Mouse (Mus musculus) neural tube, embryonic 15.5 days (tissue): ENCODE measurements around the gene Slc30a9. TPM values are rescaled to one million over a fixed set of nuclear protein-coding genes. Genes with fewer than 3 reads are reported as not detected.

ENCODE experiments used
- ATAC-seq: fragments of 200-750 bp; cut with Nextera tagmentation; 2 replicates; pipeline ENCODE4 v1.8.0; 2017; ENCODE audit warnings: mild to moderate bottlenecking, moderate TSS enrichment, moderate library complexity; ENCODE audit not compliant: low FRiP score
- H3K27ac ChIP-seq: fragments of 300-500 bp; sonication (generic); replicated peaks from 2 replicates; pipeline ENCODE4 v1.5.1; 2015; ENCODE audit warnings: mild to moderate bottlenecking, inconsistent platforms
- H3K27me3 ChIP-seq: fragments of 300-500 bp; sonication (generic); replicated peaks from 2 replicates; pipeline ENCODE4 v1.6.1; 2015; ENCODE audit warnings: inconsistent platforms
- H3K36me3 ChIP-seq: fragments of 300-500 bp; sonication (generic); 2 replicates; pipeline ENCODE4 v1.6.1; 2015; ENCODE audit warnings: inconsistent platforms
- H3K4me1 ChIP-seq: fragments of 300-500 bp; sonication (generic); 2 replicates; pipeline ENCODE4 v1.6.1; 2015; ENCODE audit warnings: inconsistent platforms
- H3K4me2 ChIP-seq: fragments of 300-500 bp; sonication (generic); 2 replicates; pipeline ENCODE4 v1.6.1; 2015; ENCODE audit warnings: inconsistent platforms, mild to moderate bottlenecking, moderate library complexity
- H3K4me3 ChIP-seq: fragments of 300-500 bp; sonication (generic); replicated peaks from 2 replicates; pipeline ENCODE4 v1.5.1; 2015; ENCODE audit warnings: mild to moderate bottlenecking, inconsistent platforms
- H3K9ac ChIP-seq: fragments of 300-500 bp; sonication (generic); replicated peaks from 2 replicates; pipeline ENCODE4 v1.6.1; 2015; ENCODE audit warnings: mild to moderate bottlenecking, inconsistent platforms
- H3K9me3 ChIP-seq: fragments of 300-500 bp; sonication (generic); replicated peaks from 2 replicates; pipeline ENCODE4 v1.6.1; 2016; ENCODE audit warnings: inconsistent platforms
- WGBS: fragments of 180-500 bp; shearing (Covaris S2); methylation state at CpG from one replicate; pipeline ENCODE4 v1.1.7; 2015; ENCODE audit warnings: mixed read lengths; 5-methylcytosine and 5-hydroxymethylcytosine counted together
- polyA plus RNA-seq: library from polyadenylated mRNA; unstranded; fragments of >200 nt; fragmentation: Nextera tagmentation; extraction: Ambion mirVana; gene quantifications from 2 replicates; pipeline ENCODE4 v1.2.1, GENCODE M21; 2015

Slc30a9 gene
- 150 and 171 TPM in 2 replicates for polyA plus RNA-seq

- peak within 1 kb of the TSS; percentile 96 for H3K9ac ChIP-seq
- no peaks in the 10 kb centered on the region for H3K27me3 ChIP-seq
- no peaks in the 10 kb centered on the region for H3K36me3 ChIP-seq
- H3K4me1 ChIP-seq: peaks cover 19% of the 10 kb centered on the region
- WGBS: under 1% methylated on average over 83 of the region's 83 CpGs
- peak; percentile 98 for ATAC-seq
- H3K27ac ChIP-seq: peak within 1 kb of the TSS; percentile 85
- no peaks in the 10 kb centered on the region for H3K9me3 ChIP-seq
- H3K4me2 ChIP-seq: peak within 1 kb of the TSS; percentile 69
- H3K4me3 ChIP-seq: peak within 1 kb of the TSS; percentile 99
These were observed at the start of gene Slc30a9 for GRCm38 (mm10) chr5:67306698-67307521. Gene Slc30a9, plus strand, starts transcription at chr5:67306955.

- H3K27ac ChIP-seq: no peak overlapping the region
- 90% methylated on average over 9 of the region's 9 CpGs for WGBS
- H3K27me3 ChIP-seq: no peaks in the 10 kb centered on the region
- no peaks in the 10 kb centered on the region for H3K9me3 ChIP-seq
- H3K4me1 ChIP-seq: peaks cover 21% of the 10 kb centered on the region
- no peaks in the 10 kb centered on the region for H3K36me3 ChIP-seq
- ATAC-seq: no peak
- no peak overlapping the region for H3K9ac ChIP-seq
- H3K4me2 ChIP-seq: no peak overlapping the region
- H3K4me3 ChIP-seq: no peak overlapping the region
These were observed 48.3 kb upstream of the Slc30a9 start for GRCm38 (mm10) chr5:67258473-67258872.

GRCm38 (mm10) chr5:67260159-67260530 lies 46.6 kb upstream of the Slc30a9 start:
- no peaks in the 10 kb centered on the region for H3K9me3 ChIP-seq
- peak overlapping the region; percentile 80 for H3K4me2 ChIP-seq
- H3K36me3 ChIP-seq: peaks cover 14% of the 10 kb centered on the region
- H3K27me3 ChIP-seq: no peaks in the 10 kb centered on the region
- peak; percentile 21; the same call in 1 of the 2 replicates for ATAC-seq
- under 1% methylated on average over 9 of the region's 9 CpGs for WGBS
- H3K4me3 ChIP-seq: peak overlapping the region; percentile 66
- H3K9ac ChIP-seq: peak overlapping the region; percentile 52
- H3K4me1 ChIP-seq: peaks cover 21% of the 10 kb centered on the region
- H3K27ac ChIP-seq: peak overlapping the region; percentile 92

- Histone ChIP-seq H3K27ac (peak within 1 kb of the TSS; percentile 92), H3K36me3 (peaks cover 20% of the 10 kb centered on the region)
- under 1% methylated on average over 67 of the region's 67 CpGs for WGBS
These were observed 46.0 kb upstream of the Slc30a9 start, which contains the start of gene Tmem33 for GRCm38 (mm10) chr5:67260531-67261371. Gene Tmem33, plus strand, starts transcription at chr5:67260565.

GRCm38 (mm10) chr5:67262964-67263363 lies 43.8 kb upstream of the Slc30a9 start:
- Histone ChIP-seq H3K9ac (no peak overlapping the region), H3K4me3 (no peak overlapping the region), H3K9me3 (no peaks in the 10 kb centered on the region), H3K27ac (no peak overlapping the region), H3K36me3 (peaks cover 37% of the 10 kb centered on the region), H3K27me3 (no peaks in the 10 kb centered on the region), H3K4me1 (peaks cover 21% of the 10 kb centered on the region), H3K4me2 (no peak overlapping the region)
- WGBS: 94% methylated on average over 7 of the region's 7 CpGs
- no peak for ATAC-seq

More at GRCm38 (mm10) chr5:67260531-67261371, 46.0 kb upstream of the Slc30a9 start, which contains the start of gene Tmem33:
- peak; percentile 92 for ATAC-seq
- peak within 1 kb of the TSS; percentile 80 for H3K4me2 ChIP-seq
- H3K27me3 ChIP-seq: no peaks in the 10 kb centered on the region
- H3K4me3 ChIP-seq: peak within 1 kb of the TSS; percentile 66
- peak within 1 kb of the TSS; percentile 75 for H3K9ac ChIP-seq
- no peaks in the 10 kb centered on the region for H3K9me3 ChIP-seq
- H3K4me1 ChIP-seq: peaks cover 21% of the 10 kb centered on the region

- H3K27me3 ChIP-seq: no peaks in the 10 kb centered on the region
- no peaks in the 10 kb centered on the region for H3K9me3 ChIP-seq
- H3K4me3 ChIP-seq: no peak overlapping the region
- WGBS: 92% methylated on average over 1 of the region's 1 CpGs
- no peak for ATAC-seq
- H3K36me3 ChIP-seq: peaks cover 52% of the 10 kb centered on the region
- no peak overlapping the region for H3K9ac ChIP-seq
- H3K4me1 ChIP-seq: peaks cover 15% of the 10 kb centered on the region
- no peak overlapping the region for H3K27ac ChIP-seq
- H3K4me2 ChIP-seq: no peak overlapping the region
These were observed 40.6 kb upstream of the Slc30a9 start for GRCm38 (mm10) chr5:67266106-67266505.

GRCm38 (mm10) chr5:67269309-67269708 lies 37.4 kb upstream of the Slc30a9 start:
- Histone ChIP-seq H3K4me1 (no peaks in the 10 kb centered on the region), H3K9ac (no peak overlapping the region), H3K27ac (no peak overlapping the region), H3K27me3 (no peaks in the 10 kb centered on the region), H3K4me3 (no peak overlapping the region), H3K9me3 (no peaks in the 10 kb centered on the region), H3K4me2 (no peak overlapping the region), H3K36me3 (peaks cover 45% of the 10 kb centered on the region)
- 92% methylated on average over 8 of the region's 8 CpGs for WGBS
- no peak for ATAC-seq

GRCm38 (mm10) chr5:67279407-67279806 lies 27.3 kb upstream of the Slc30a9 start:
- Histone ChIP-seq H3K9me3 (no peaks in the 10 kb centered on the region), H3K4me2 (no peak overlapping the region), H3K9ac (no peak overlapping the region), H3K27ac (no peak overlapping the region), H3K4me3 (no peak overlapping the region), H3K36me3 (peaks cover 38% of the 10 kb centered on the region), H3K27me3 (no peaks in the 10 kb centered on the region), H3K4me1 (no peaks in the 10 kb centered on the region)
- 98% methylated on average over 9 of the region's 9 CpGs for WGBS
- ATAC-seq: no peak

- Histone ChIP-seq H3K4me3 (no peak overlapping the region), H3K9ac (no peak overlapping the region), H3K36me3 (peaks cover 42% of the 10 kb centered on the region), H3K4me2 (no peak overlapping the region), H3K4me1 (no peaks in the 10 kb centered on the region), H3K9me3 (no peaks in the 10 kb centered on the region), H3K27me3 (no peaks in the 10 kb centered on the region), H3K27ac (no peak overlapping the region)
- no peak for ATAC-seq
- WGBS: 98% methylated on average over 4 of the region's 4 CpGs
These were observed 26.9 kb upstream of the Slc30a9 start for GRCm38 (mm10) chr5:67279840-67280239.

- Histone ChIP-seq H3K9me3 (no peaks in the 10 kb centered on the region), H3K27me3 (no peaks in the 10 kb centered on the region), H3K4me1 (no peaks in the 10 kb centered on the region), H3K36me3 (peaks cover 47% of the 10 kb centered on the region), H3K4me3 (no peak overlapping the region), H3K27ac (no peak overlapping the region), H3K9ac (no peak overlapping the region), H3K4me2 (no peak overlapping the region)
- 81% methylated on average over 4 of the region's 4 CpGs for WGBS
- ATAC-seq: no peak
These were observed 26.4 kb upstream of the Slc30a9 start for GRCm38 (mm10) chr5:67280400-67280799.

GRCm38 (mm10) chr5:67295029-67295428 lies 11.7 kb upstream of the Slc30a9 start:
- H3K9ac ChIP-seq: no peak overlapping the region
- no peaks in the 10 kb centered on the region for H3K9me3 ChIP-seq
- no peaks in the 10 kb centered on the region for H3K4me1 ChIP-seq
- H3K27me3 ChIP-seq: no peaks in the 10 kb centered on the region
- H3K27ac ChIP-seq: no peak overlapping the region
- no peak overlapping the region for H3K4me2 ChIP-seq
- no peak for ATAC-seq
- H3K4me3 ChIP-seq: no peak overlapping the region
- WGBS: 75% methylated on average over 3 of the region's 3 CpGs
- 0 out of 2 replicates have a peak, but pooled peaks cover 4% of the 10 kb centered on the region for H3K36me3 ChIP-seq
